Mouse (Mus musculus) lung, adult 2 months (tissue): Measurements from ENCODE around the gene Crabp2. TPM values are rescaled to one million over a fixed set of nuclear protein-coding genes. Genes with fewer than 3 reads are reported as not detected.

ENCODE experiments used
- DNase-seq: peaks from one replicate; pipeline ENCODE4 v3.0.0; 2022
- H3K4me1 ChIP-seq: fragments of 200-500 bp; 2 replicates; pipeline ENCODE4 v1.6.1; 2011; ENCODE audit warnings: low read length; ENCODE audit not compliant: control insufficient read depth, insufficient read depth
- H3K4me3 ChIP-seq: fragments of 200-500 bp; replicated peaks from 2 replicates; pipeline ENCODE3; 2011; ENCODE audit warnings: low read depth, mild to moderate bottlenecking, control low read depth, low read length; ENCODE audit errors: extremely low read depth
- CTCF ChIP-seq: fragments of 200-500 bp; IDR thresholded peaks from 2 replicates; pipeline ENCODE4 v1.5.1; 2011; ENCODE audit warnings: mild to moderate bottlenecking, low read length, control low read depth; ENCODE audit not compliant: insufficient read depth
- POLR2A ChIP-seq: fragments of 200-500 bp; IDR thresholded peaks from 2 replicates; pipeline ENCODE4 v1.6.1; 2011; ENCODE audit warnings: low read depth, mild to moderate bottlenecking, control low read depth, low read length, borderline replicate concordance; ENCODE audit errors: extremely low read depth
- WGBS: fragments of 180-500 bp; shearing (Covaris S2); methylation state at CpG from one replicate; pipeline ENCODE4 v1.1.7; 2018; 5-methylcytosine and 5-hydroxymethylcytosine counted together
- polyA plus RNA-seq: library from polyadenylated mRNA; depleted of rRNA; stranded (reverse); fragments of >200 nt; gene quantifications from 2 replicates; pipeline ENCODE4 v1.2.3, GENCODE M21; 2012

The Crabp2 gene
- polyA plus RNA-seq, 1 experiment = 15.1 TPM

GRCm38 (mm10) chr3:87920270-87920943 is 28.1 kb upstream of the Crabp2 start:
- 51% methylated on average over 9 of the region's 9 CpGs for WGBS
- TF ChIP-seq POLR2A (no peak), CTCF (no peak)
- no peak for DNase-seq
- Histone ChIP-seq H3K4me3 (no peak overlapping the region), H3K4me1 (peaks cover 3% of the 10 kb centered on the region; the same call in 1 of the 2 replicates)

- Histone ChIP-seq H3K4me3 (no peak overlapping the region), H3K4me1 (peaks cover 3% of the 10 kb centered on the region)
- TF ChIP-seq CTCF = no peak
- no peak for TF ChIP-seq POLR2A
- no peak for DNase-seq
- 89% methylated on average over 7 of the region's 7 CpGs for WGBS
Observed at GRCm38 (mm10) chr3:87924996-87925395, 23.5 kb upstream of the Crabp2 start.

DNA sequence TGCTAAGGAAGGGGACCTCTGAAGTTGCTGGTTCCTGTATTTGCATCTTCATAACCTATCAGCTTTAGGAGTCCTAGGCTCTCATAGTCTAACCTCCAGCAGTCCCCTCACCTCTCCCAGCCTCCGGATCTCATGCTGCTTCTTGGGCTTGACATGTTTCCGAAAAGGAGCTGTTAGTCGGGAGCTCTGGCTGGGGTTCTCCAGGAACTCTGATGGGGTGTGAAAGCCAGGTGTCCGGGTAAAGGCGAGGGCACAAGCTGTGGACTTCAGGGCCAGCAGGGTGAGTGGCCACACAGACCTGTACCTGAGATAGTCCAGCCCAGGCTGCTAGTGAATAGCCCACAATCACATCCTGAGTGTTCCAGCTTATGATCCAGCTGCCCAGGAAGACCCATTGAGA is 21.0 kb upstream of the Crabp2 start:
- TF ChIP-seq POLR2A (no peak), CTCF (no peak)
- DNase-seq = no peak
- no peak overlapping the region for H3K4me3 ChIP-seq
- H3K4me1 ChIP-seq = peaks cover 6% of the 10 kb centered on the region
- WGBS = 86% methylated on average over 5 of the region's 5 CpGs

- DNase-seq = no peak
- TF ChIP-seq POLR2A (no peak), CTCF (no peak)
- WGBS = 3% methylated on average over 26 of the region's 26 CpGs
- peaks cover 6% of the 10 kb centered on the region for H3K4me1 ChIP-seq
- peak overlapping the region; percentile 89 for H3K4me3 ChIP-seq
Observed at GRCm38 (mm10) chr3:87929341-87930077, 19.0 kb upstream of the Crabp2 start.

DNA sequence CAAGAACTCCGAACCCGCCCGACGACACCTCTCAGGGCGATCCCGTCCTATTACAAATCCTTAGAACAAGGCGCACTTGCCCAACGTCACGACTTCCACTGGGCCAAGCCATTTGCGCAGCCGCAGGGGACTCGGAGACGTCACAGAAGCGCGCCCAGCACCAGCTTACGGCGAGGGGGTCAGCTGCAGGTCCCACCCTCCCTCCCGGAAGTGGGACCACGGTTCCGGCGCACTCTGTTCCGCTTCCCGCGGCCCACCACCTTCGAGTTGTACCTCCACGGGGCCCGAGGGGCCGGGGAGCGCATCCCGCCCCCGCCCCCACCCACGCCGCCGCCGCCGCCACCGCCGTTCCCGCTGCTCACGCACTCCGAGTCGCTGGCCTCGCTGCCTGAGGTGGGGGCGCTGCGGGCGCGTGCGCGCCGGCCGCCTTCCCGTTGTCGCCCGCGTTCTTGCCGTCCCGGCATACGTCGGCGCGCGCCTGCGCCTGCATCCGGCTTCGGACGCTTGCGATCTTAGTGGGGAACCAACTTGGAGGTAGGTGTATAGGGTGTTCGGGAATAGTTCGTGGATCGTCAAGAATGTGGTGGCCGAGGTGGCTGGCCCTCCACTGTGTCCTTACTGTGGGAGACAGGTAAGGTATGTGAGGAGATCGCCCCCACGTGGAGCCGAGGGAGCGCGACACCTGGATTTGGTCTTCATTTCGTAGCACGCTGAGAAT is 18.2 kb upstream of the Crabp2 start, which contains the start of the genes Isg20l2 and Rrnad1:
TSS of gene Isg20l2 (plus strand) at position 237 of the 718 bp plus-strand sequence.
TSS of gene Rrnad1 (minus strand) at position 640 of the 718 bp plus-strand sequence.
- WGBS = under 1% methylated on average over 78 of the region's 78 CpGs
- peaks cover 6% of the 10 kb centered on the region for H3K4me1 ChIP-seq

DNA sequence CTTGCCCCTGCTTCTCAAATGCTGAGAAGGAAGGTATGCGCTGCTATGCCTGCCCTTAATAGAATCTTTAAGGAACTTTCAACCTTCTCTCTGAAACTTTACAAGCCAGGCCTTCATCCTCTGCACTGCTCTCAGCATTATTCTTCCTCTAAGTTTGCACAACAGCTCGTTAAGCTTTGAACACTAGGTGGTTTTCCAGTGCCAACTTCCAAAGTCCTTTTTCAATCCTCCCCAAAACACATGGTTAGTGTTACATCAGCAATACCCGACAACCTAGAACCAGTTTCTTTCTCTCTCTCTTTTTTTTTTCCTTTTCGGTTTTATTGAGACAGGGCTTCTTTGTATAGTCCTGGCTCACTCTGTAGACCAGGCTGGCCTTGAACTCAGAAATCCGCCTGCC is 14.4 kb upstream of the Crabp2 start:
- DNase-seq = no peak
- 74% methylated on average over 5 of the region's 5 CpGs for WGBS
- peaks cover 6% of the 10 kb centered on the region for H3K4me1 ChIP-seq
- H3K4me3 ChIP-seq = no peak overlapping the region
- no peak for TF ChIP-seq POLR2A
- no peak for TF ChIP-seq CTCF

More for the DNA sequence above, 18.2 kb upstream of the Crabp2 start, which contains the start of the genes Isg20l2 and Rrnad1:
- peak; percentile 97 for DNase-seq
- TF ChIP-seq POLR2A = peak; percentile 88; the same call in 1 of the 2 replicates
- peak; percentile 73 for TF ChIP-seq CTCF
- peak within 1 kb of the TSS; percentile 89 for H3K4me3 ChIP-seq

DNA sequence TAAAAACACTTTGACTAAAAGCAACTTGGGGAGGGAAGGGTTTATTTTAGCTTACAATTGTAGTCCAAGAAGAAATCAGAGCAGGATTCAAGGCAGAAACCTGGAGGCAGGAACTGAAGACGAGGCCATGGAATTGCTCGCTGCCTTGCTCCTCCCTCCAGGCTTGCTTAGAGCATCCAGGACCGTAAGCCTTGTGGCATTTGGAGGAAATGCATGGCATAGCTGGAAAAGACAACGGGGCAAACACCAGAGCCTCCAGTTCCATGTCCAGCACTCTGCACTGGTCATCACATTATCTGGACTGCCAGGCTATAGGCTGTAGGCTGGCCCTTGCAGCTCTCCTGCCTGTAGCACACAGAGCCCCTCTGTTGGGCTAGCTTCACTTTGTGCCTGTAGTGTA is 14.0 kb upstream of the Crabp2 start:
- Histone ChIP-seq H3K4me1 (peaks cover 6% of the 10 kb centered on the region), H3K4me3 (no peak overlapping the region)

GRCm38 (mm10) chr3:87935201-87935600 is 13.3 kb upstream of the Crabp2 start:
- WGBS = 77% methylated on average over 4 of the region's 4 CpGs
- DNase-seq = no peak

More for the DNA sequence above, 14.0 kb upstream of the Crabp2 start:
- no peak for DNase-seq
- TF ChIP-seq POLR2A (no peak), CTCF (no peak)
- 52% methylated on average over 4 of the region's 4 CpGs for WGBS

DNA sequence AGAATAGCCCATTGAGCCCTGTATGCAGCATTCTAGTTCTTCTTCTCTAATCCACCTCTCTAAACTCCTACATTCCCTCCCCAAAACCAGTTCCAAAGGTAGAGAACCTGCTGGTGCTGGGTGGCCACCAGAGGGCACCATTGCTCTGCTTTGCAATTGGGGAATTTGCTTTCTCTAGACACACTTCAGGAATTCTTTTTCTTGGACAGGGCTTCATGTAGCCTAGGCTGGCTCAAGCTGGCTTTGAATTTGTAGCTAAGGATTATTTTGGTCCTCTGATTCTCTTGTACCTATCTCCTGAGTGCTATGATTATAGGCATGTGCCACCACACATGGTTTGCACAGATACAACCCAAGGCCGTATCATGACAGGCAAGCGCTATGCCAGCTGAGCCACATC is 12.7 kb upstream of the Crabp2 start:
- 97% methylated on average over 2 of the region's 2 CpGs for WGBS
- DNase-seq = peak; percentile 78
- TF ChIP-seq CTCF (peak; percentile 89), POLR2A (no peak)
- peaks cover 6% of the 10 kb centered on the region for H3K4me1 ChIP-seq
- no peak overlapping the region for H3K4me3 ChIP-seq

More at GRCm38 (mm10) chr3:87935201-87935600, 13.3 kb upstream of the Crabp2 start:
- H3K4me3 ChIP-seq = no peak overlapping the region
- H3K4me1 ChIP-seq = peaks cover 6% of the 10 kb centered on the region
- TF ChIP-seq POLR2A (no peak), CTCF (no peak)
